Mouse (Mus musculus) macrophage (primary cell): ENCODE data around the gene Dennd6a. TPM values are rescaled to one million over a fixed set of nuclear protein-coding genes. Genes with fewer than 3 reads are reported as not detected.
"Not testable (repeated sequence)": the region's sequence is repeated elsewhere in the genome, so short reads cannot be mapped to it uniquely, and the experiment has no call there.

Experiments
- H3K27ac ChIP-seq: fragments of 350-480 bp; formaldehyde crosslinking; 2 replicates; pipeline ENCODE4 v1.9.0; 2021
- H3K36me3 ChIP-seq: fragments of 350-480 bp; formaldehyde crosslinking; 2 replicates; pipeline ENCODE4 v1.9.0; 2021; ENCODE audit errors: inconsistent target
- H3K4me3 ChIP-seq: fragments of 350-480 bp; formaldehyde crosslinking; 2 replicates; pipeline ENCODE4 v1.9.0; 2021; ENCODE audit errors: inconsistent target
- H3K79me2 ChIP-seq: fragments of 350-480 bp; formaldehyde crosslinking; 2 replicates; pipeline ENCODE4 v1.9.0; 2021; ENCODE audit errors: inconsistent target
- WGBS: methylation state at CpG from one replicate; pipeline ENCODE4 v1.1.7; 2026; ENCODE audit warnings: inconsistent platforms; ENCODE audit not compliant: missing documents; 5-methylcytosine and 5-hydroxymethylcytosine counted together
- polyA plus RNA-seq: library from polyadenylated mRNA; stranded (reverse); fragments of 250-400 nt; gene quantifications from 3 replicates; pipeline ENCODE4 v1.2.4, GENCODE M21; 2018; ENCODE audit warnings: inconsistent platforms

The Dennd6a gene
- polyA plus RNA-seq, 1 experiment from 2014 or later = 25.6 TPM

GRCm38 (mm10) chr14:26674476-26675169, 101.0 kb downstream of the Dennd6a start:
- H3K4me3 ChIP-seq, H3K36me3 ChIP-seq, H3K79me2 ChIP-seq, H3K27ac ChIP-seq: not testable (repeated sequence)
- WGBS = 91% methylated on average over 2 of the region's 2 CpGs

DNA sequence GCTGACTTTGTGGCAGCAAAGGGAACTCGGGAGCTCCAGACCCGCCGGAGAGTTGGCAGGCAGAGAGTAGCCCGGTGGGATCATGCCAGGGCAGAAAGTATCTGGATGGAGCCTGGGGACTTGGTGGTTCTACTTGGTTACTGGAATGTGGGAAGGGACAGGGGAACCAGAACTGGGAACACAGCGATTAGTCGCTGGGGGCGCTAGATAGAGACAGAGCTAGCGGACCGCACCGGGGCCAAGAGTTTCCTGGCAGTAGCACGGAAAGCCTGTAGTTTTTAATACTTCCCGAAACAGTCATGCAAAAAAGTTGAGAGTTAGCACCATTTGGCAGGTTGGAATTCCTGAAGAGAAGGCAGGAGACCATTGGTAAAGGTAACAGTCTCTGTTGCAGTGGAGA, 101.7 kb downstream of the Dennd6a start:
- 16% methylated on average over 12 of the region's 12 CpGs for WGBS
- H3K27ac ChIP-seq = no peak overlapping the region

GRCm38 (mm10) chr14:26675791-26676190, 102.1 kb downstream of the Dennd6a start:
- WGBS = 25% methylated on average over 5 of the region's 5 CpGs
- Histone ChIP-seq H3K36me3 (no peaks in the 10 kb centered on the region), H3K27ac (no peak overlapping the region), H3K4me3 (no peak overlapping the region), H3K79me2 (no peaks in the 10 kb centered on the region)

More for the DNA sequence above, 101.7 kb downstream of the Dennd6a start:
- no peaks in the 10 kb centered on the region for H3K79me2 ChIP-seq
- no peaks in the 10 kb centered on the region for H3K36me3 ChIP-seq
- H3K4me3 ChIP-seq = no peak overlapping the region

Other genes with a start within 250 kb of the Dennd6a start
- 43.3 to 119 TPM (median 48.0 TPM) in 3 replicates for gene Slmap, start 38.9 kb upstream of the Dennd6a start, polyA plus RNA-seq
- 146 to 281 TPM (median 200 TPM) in 3 replicates for gene Arf4, start 64.2 kb downstream of the Dennd6a start, polyA plus RNA-seq
- gene Pde12, start 96.0 kb downstream of the Dennd6a start, polyA plus RNA-seq = 5.0 to 8.4 TPM (median 6.4 TPM) in 3 replicates
- gene Dnah12, start 119.4 kb downstream of the Dennd6a start, polyA plus RNA-seq = 0.20 TPM in 1 of 3 replicates, not detected in the others